Mouse (Mus musculus) adrenal gland, postnatal 25 days (tissue): Measurements from ENCODE around the gene Tnip2. TPM values are rescaled to one million over a fixed set of nuclear protein-coding genes. Genes with fewer than 3 reads are reported as not detected.

Experiments
- DNase-seq: peaks from one replicate; pipeline ENCODE4 v3.0.0; 2021; ENCODE audit warnings: mixed read lengths
- total RNA-seq: library from RNA; stranded (reverse); gene quantifications from 2 replicates; pipeline ENCODE4 v1.2.3, GENCODE M21; 2021

The Tnip2 gene
- total RNA-seq, 1 experiment from 2014 or later: 24.7 TPM

GRCm38 (mm10) chr5:34461294-34461693, 52.5 kb downstream of the Tnip2 start:
- no peak for DNase-seq

- no peak for DNase-seq
These were observed 54.8 kb downstream of the Tnip2 start for GRCm38 (mm10) chr5:34458994-34459393.

GRCm38 (mm10) chr5:34446207-34446606, 67.6 kb downstream of the Tnip2 start:
- DNase-seq: no peak

Other genes starting within 250 kb of the Tnip2 start
- 0.70 TPM in 1 of 2 replicates, not detected in the other for gene Zfyve28, start 225.5 kb downstream of the Tnip2 start, total RNA-seq
- gene Cfap99, start 225.4 kb downstream of the Tnip2 start, total RNA-seq: not detected in 2 replicates
- 92.9 and 94.1 TPM in 2 replicates for gene Rnf4, start 177.7 kb downstream of the Tnip2 start, total RNA-seq
- gene Fam193a, start 144.1 kb downstream of the Tnip2 start, total RNA-seq: 38.0 and 38.3 TPM in 2 replicates
- gene Sh3bp2, start 11.8 kb upstream of the Tnip2 start, total RNA-seq: 16.6 and 19.9 TPM in 2 replicates
- 139 and 181 TPM in 2 replicates for gene Add1, start 59.7 kb upstream of the Tnip2 start, total RNA-seq
- 39.1 and 40.4 TPM in 2 replicates for gene Mfsd10, start 123.2 kb upstream of the Tnip2 start, total RNA-seq
- 21.3 and 24.9 TPM in 2 replicates for gene Nop14, start 146.2 kb upstream of the Tnip2 start, total RNA-seq
- 2.4 and 3.9 TPM in 2 replicates for gene Grk4, start 146.4 kb upstream of the Tnip2 start, total RNA-seq
- 35.4 and 37.6 TPM in 2 replicates for gene Htt, start 247.7 kb upstream of the Tnip2 start, total RNA-seq